Mouse (Mus musculus) neural tube, embryonic 11.5 days (tissue): ENCODE measurements around the gene Dennd4c. TPM values are rescaled to one million over a fixed set of nuclear protein-coding genes. Genes with fewer than 3 reads are reported as not detected.

Experiments
- ATAC-seq: fragments of 200-750 bp; cut with Nextera tagmentation; 2 replicates; pipeline ENCODE4 v1.8.0; 2017; ENCODE audit warnings: moderate number of reproducible peaks, mild to moderate bottlenecking, moderate TSS enrichment, moderate library complexity; ENCODE audit not compliant: insufficient read depth, low FRiP score, low TSS enrichment
- DNase-seq: peaks from one replicate; pipeline ENCODE4 v3.0.0-alpha.2; 2015; ENCODE audit warnings: low spot score
- H3K27ac ChIP-seq: fragments of 300-500 bp; sonication (generic); 2 replicates; pipeline ENCODE4 v1.5.1; 2014; ENCODE audit warnings: low read depth, mild to moderate bottlenecking, low read length
- H3K27me3 ChIP-seq: fragments of 300-500 bp; sonication (generic); 2 replicates; pipeline ENCODE4 v1.6.1; 2014; ENCODE audit warnings: mild to moderate bottlenecking, low read length, mixed read lengths; ENCODE audit not compliant: control insufficient read depth, insufficient read depth
- H3K36me3 ChIP-seq: fragments of 300-500 bp; sonication (generic); 2 replicates; pipeline ENCODE4 v1.6.1; 2014; ENCODE audit warnings: mild to moderate bottlenecking, low read length, moderate library complexity, mixed read lengths; ENCODE audit not compliant: control insufficient read depth, insufficient read depth
- H3K4me1 ChIP-seq: fragments of 300-500 bp; sonication (generic); 2 replicates; pipeline ENCODE4 v1.6.1; 2014; ENCODE audit warnings: low read length, mixed read lengths; ENCODE audit not compliant: control insufficient read depth, insufficient read depth
- H3K4me2 ChIP-seq: fragments of 300-500 bp; sonication (generic); 2 replicates; pipeline ENCODE4 v1.6.1; 2014; ENCODE audit warnings: low read depth, mild to moderate bottlenecking, moderate library complexity
- H3K4me3 ChIP-seq: fragments of 300-500 bp; sonication (generic); 2 replicates; pipeline ENCODE4 v1.5.1; 2014; ENCODE audit warnings: low read depth, low read length
- H3K9ac ChIP-seq: fragments of 300-500 bp; sonication (generic); 2 replicates; pipeline ENCODE4 v1.6.1; 2014; ENCODE audit warnings: mild to moderate bottlenecking, low read length
- H3K9me3 ChIP-seq: fragments of 300-500 bp; sonication (generic); 2 replicates; pipeline ENCODE4 v1.6.1; 2016; ENCODE audit warnings: low read length; ENCODE audit not compliant: control insufficient read depth
- WGBS: fragments of 180-500 bp; shearing (Covaris S2); extraction: QIAGEN DNeasy Blood & Tissue Kit; methylation state at CpG from one replicate; pipeline ENCODE4 v1.1.7; 2014; 5-methylcytosine and 5-hydroxymethylcytosine counted together
- polyA plus RNA-seq: library from polyadenylated mRNA; unstranded; fragments of >200 nt; fragmentation: Nextera tagmentation; extraction: Ambion mirVana; gene quantifications from 2 replicates; pipeline ENCODE4 v1.2.1, GENCODE M21; 2014

The Dennd4c gene
- polyA plus RNA-seq, 1 experiment from 2014 or later, result 6.7 TPM

DNA sequence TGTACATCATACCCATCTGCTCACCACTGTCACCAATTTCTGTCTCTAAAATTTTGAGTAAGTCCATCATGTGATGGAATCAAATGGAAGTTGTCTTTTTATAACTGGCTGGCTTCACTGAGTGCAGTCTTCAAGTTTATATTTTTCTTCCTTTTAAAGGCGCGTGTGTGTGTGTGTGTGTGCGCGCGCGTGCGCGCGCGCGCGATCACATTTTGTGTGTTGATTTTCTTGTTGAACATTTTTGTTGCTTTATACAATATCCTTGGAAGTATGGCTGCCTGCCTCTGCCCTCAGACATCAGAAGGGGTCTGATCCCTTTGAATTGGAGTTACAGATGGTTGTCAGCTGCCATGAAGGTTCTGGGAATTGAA, 109.7 kb downstream of the Dennd4c start:
- ATAC-seq (no peak), DNase-seq (no peak)
- WGBS, result 58% methylated on average over 12 of the region's 12 CpGs
- H3K9ac ChIP-seq, result peak overlapping the region; percentile 59
- H3K36me3 ChIP-seq, result peaks cover 17% of the 10 kb centered on the region
- peak overlapping the region; percentile 97 for H3K4me3 ChIP-seq
- H3K4me2 ChIP-seq, result peak overlapping the region; percentile 62
- H3K4me1 ChIP-seq, result 0 out of 2 replicates have a peak, but pooled peaks cover 7% of the 10 kb centered on the region
- H3K9me3 ChIP-seq, result no peaks in the 10 kb centered on the region
- H3K27me3 ChIP-seq, result no peaks in the 10 kb centered on the region
- H3K27ac ChIP-seq, result no peak overlapping the region

DNA sequence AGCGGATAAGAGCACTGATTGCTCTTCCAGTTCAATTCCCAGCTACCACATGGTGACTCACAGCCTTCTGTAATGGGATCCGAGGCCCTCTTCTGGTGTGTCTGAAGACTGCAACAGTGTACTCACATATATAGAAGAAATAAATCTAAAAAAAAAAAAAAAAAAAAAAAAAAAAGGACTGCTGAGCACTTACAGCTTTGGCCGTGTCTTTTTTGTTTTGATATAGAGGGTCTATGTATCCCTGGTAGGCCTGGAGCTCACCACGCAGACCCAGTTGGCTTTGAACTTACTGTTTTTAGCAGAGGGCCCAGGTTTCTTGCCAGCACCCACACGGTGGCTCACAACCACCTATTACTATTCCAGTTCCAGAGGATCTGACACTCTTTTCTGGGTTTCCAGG, 115.7 kb downstream of the Dennd4c start:
- no peak for ATAC-seq
- Histone ChIP-seq H3K27ac (no peak overlapping the region), H3K4me1 (no peaks in the 10 kb centered on the region), H3K4me3 (no peak overlapping the region), H3K27me3 (no peaks in the 10 kb centered on the region), H3K4me2 (no peak overlapping the region), H3K36me3 (no peaks in the 10 kb centered on the region), H3K9me3 (no peaks in the 10 kb centered on the region), H3K9ac (no peak overlapping the region)
- 83% methylated on average over 5 of the region's 5 CpGs for WGBS
- no peak for DNase-seq

DNA sequence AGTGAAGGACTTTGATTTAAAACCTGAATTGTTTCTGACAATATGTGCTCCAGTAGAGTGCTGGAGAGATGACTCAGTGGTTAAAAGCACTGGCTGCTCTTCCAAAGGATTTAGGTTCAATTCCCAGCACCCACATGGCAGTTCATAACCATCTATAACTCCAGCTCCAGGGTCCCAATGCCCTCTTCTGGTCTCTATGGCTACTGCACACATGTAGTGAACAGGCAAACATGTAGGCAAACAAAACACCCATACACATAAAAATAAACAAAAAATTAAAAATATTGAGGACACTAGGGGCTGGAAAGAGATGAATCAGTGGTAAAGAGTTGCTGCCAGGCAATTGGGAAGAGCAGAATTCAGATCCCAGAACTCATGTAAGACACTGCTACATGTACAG, 123.6 kb downstream of the Dennd4c start:
- Histone ChIP-seq H3K4me1 (no peaks in the 10 kb centered on the region), H3K27me3 (0 out of 2 replicates have a peak, but pooled peaks cover 2% of the 10 kb centered on the region), H3K4me3 (no peak overlapping the region), H3K36me3 (no peaks in the 10 kb centered on the region), H3K4me2 (no peak overlapping the region), H3K9me3 (no peaks in the 10 kb centered on the region), H3K27ac (no peak overlapping the region), H3K9ac (no peak overlapping the region)
- DNase-seq (no peak), ATAC-seq (no peak)

DNA sequence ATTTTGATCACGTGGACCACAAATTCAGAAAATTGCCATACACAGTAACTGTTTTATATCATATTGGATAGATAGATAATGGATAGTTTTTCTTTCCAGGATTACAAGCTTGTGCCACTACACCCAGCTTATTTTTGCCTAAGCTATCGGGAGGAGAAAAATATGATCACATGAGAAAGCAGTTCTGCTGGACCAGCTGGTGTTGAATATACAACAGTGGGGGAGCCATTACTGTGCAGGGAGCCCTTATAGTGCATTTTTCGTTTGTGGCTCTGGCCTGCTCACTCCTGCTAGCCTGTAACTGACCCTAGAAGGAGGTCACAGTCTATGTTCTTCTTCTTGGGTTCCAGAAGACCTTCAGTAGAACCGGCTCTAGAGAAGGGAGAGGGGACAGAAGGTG, 124.7 kb downstream of the Dennd4c start:
- no peak for ATAC-seq
- Histone ChIP-seq H3K27ac (no peak overlapping the region), H3K4me1 (no peaks in the 10 kb centered on the region), H3K9me3 (no peaks in the 10 kb centered on the region), H3K4me3 (no peak overlapping the region), H3K27me3 (0 out of 2 replicates have a peak, but pooled peaks cover 2% of the 10 kb centered on the region), H3K4me2 (no peak overlapping the region), H3K9ac (no peak overlapping the region), H3K36me3 (no peaks in the 10 kb centered on the region)
- no peak for DNase-seq
- 48% methylated on average over 4 of the region's 4 CpGs for WGBS

DNA sequence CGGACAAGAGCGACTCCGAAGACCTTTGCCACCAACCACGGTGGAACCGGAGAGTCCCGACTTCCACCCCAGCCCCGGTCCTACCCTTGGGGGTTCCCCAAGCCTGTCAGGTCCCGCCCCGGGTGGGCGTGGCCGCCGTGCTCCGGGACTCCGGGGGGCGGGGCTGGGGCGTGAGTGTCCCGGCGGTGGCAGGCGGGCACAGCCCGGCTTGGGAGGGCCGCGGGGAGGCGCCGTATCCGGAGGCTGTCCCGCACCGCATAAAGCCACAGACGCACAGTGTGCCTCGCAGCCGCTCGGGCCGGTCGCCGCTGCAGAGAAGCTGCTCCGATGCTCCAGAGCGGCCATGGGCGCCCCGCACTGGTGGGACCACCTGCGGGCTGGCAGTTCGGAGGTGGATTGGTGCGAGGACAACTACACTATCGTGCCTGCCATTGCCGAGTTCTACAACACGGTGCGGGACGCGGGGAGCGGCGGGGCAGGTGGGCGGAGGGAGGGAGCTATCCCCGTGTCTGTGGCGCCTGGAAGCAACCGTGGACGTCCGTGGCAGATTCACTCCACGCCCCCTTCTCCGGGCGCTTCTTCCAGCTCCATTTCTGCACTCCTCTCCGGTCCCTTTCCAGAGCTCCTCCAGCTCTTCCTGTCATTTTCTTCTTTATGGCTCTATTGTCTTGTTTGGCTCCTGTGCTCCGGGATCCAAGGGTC, 125.9 kb downstream of the Dennd4c start, which contains the start of gene Acer2:
TSS of gene Acer2 (plus strand) at position 251 of the 702 bp plus-strand sequence.
- no peaks in the 10 kb centered on the region for H3K36me3 ChIP-seq
- no peaks in the 10 kb centered on the region for H3K4me1 ChIP-seq
- peak; percentile 92 for ATAC-seq
- no peak within 1 kb of the TSS for H3K27ac ChIP-seq
- H3K4me3 ChIP-seq, result peak within 1 kb of the TSS; percentile 65
- peak; percentile 85 for DNase-seq
- peak within 1 kb of the TSS; percentile 73 for H3K9ac ChIP-seq
- H3K9me3 ChIP-seq, result no peaks in the 10 kb centered on the region
- WGBS, result under 1% methylated on average over 59 of the region's 60 CpGs
- H3K4me2 ChIP-seq, result peak within 1 kb of the TSS; percentile 91
- 0 out of 2 replicates have a peak, but pooled peaks cover 2% of the 10 kb centered on the region for H3K27me3 ChIP-seq

DNA sequence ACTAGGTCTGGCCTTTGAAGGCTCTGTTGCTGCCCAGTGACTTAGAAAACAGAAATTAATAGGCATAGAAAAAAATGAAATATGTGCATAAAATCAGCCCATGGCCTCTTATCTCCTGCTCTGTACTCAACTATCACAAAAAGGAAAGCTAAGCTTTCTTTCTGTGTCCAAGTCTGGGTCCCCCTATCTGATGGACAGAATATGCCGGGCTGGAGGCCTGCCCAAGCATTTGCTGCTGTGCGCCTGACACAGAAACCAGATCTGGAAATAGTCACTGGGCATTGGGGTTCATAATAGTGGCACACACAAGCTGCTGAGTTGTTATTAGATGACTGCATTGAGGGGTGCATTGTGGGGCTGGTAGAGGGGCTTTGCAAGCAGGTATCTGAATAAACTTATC, 131.1 kb downstream of the Dennd4c start:
- Histone ChIP-seq H3K36me3 (no peaks in the 10 kb centered on the region), H3K4me2 (no peak overlapping the region), H3K4me1 (no peaks in the 10 kb centered on the region), H3K27ac (no peak overlapping the region), H3K27me3 (0 out of 2 replicates have a peak, but pooled peaks cover 2% of the 10 kb centered on the region), H3K4me3 (no peak overlapping the region), H3K9ac (no peak overlapping the region), H3K9me3 (no peaks in the 10 kb centered on the region)
- DNase-seq (no peak), ATAC-seq (no peak)
- 98% methylated on average over 2 of the region's 2 CpGs for WGBS

DNA sequence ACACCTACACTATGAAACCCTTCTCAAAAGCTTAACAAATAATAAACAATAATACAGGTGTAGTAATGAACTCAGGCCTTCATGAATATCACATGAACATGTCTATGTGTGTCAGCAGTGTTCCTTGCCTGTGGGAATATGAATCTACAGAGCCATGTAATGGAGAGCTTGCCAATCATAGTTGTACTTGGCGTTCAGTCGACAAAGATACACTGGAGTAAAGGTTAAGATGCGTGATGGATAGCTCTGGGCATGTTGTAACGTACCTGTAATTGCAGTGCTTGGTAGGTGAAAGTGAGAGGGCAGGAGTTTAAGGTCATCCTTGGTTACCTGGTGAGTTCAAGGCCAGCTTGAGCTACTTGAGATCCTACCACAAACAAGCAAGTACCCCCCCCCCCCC, 132.8 kb downstream of the Dennd4c start:
- 90% methylated on average over 4 of the region's 4 CpGs for WGBS
- H3K36me3 ChIP-seq, result no peaks in the 10 kb centered on the region
- H3K4me1 ChIP-seq, result no peaks in the 10 kb centered on the region
- DNase-seq, result no peak
- H3K9ac ChIP-seq, result no peak overlapping the region
- no peak for ATAC-seq
- H3K27ac ChIP-seq, result no peak overlapping the region
- no peaks in the 10 kb centered on the region for H3K9me3 ChIP-seq
- H3K27me3 ChIP-seq, result no peaks in the 10 kb centered on the region
- H3K4me2 ChIP-seq, result no peak overlapping the region
- H3K4me3 ChIP-seq, result no peak overlapping the region

DNA sequence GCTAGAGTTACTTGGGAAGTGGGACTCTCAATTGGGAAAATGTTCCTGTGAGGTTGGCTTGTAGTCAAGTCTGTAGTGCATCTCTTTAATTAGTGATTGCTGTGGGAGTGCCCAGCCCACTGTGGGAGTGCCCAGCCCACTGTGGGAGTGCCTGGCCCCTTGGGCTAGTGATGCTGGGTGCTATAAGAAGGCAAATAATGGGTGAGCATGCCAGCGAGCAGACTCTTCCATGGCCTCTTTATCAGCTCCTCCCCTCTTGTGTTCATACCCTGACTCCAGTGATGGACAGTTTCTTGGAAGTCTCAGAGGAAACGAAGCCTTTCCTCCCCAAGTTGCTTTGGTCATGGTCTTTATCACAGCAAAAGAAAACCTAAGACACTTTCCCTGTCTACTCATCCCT, 134.1 kb downstream of the Dennd4c start:
- no peak for DNase-seq
- WGBS, result 65% methylated on average over 2 of the region's 2 CpGs
- Histone ChIP-seq H3K4me2 (no peak overlapping the region), H3K9me3 (no peaks in the 10 kb centered on the region), H3K4me3 (no peak overlapping the region), H3K9ac (no peak overlapping the region), H3K27ac (no peak overlapping the region), H3K27me3 (no peaks in the 10 kb centered on the region), H3K36me3 (no peaks in the 10 kb centered on the region), H3K4me1 (no peaks in the 10 kb centered on the region)
- ATAC-seq, result no peak

DNA sequence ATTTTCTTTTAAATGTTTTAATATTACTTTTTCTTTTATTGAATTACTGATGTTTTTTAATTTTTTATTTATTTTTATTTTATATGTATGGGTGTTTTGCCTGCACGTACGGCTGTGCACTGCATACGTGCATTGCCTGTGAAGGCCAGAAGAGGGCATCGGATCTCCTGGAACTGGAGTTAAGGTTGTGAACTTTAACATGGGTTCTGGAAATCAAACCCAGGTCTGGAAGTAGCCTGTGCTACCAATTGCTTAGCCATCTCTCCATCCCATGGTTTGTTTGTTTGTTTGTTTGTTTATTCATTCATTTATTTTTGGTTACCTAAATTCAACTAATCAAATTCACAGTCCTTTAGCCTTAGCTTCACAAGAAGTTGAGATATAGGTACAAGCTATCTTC, 136.6 kb downstream of the Dennd4c start:
- WGBS, result 42% methylated on average over 4 of the region's 4 CpGs
- no peak overlapping the region for H3K4me2 ChIP-seq
- H3K4me3 ChIP-seq, result no peak overlapping the region
- no peak overlapping the region for H3K27ac ChIP-seq
- no peaks in the 10 kb centered on the region for H3K9me3 ChIP-seq
- H3K9ac ChIP-seq, result no peak overlapping the region
- peak; percentile 30 for DNase-seq
- H3K36me3 ChIP-seq, result no peaks in the 10 kb centered on the region
- ATAC-seq, result peak; percentile 38; the same call in 1 of the 2 replicates
- H3K4me1 ChIP-seq, result no peaks in the 10 kb centered on the region
- no peaks in the 10 kb centered on the region for H3K27me3 ChIP-seq
